Mouse (Mus musculus) c-Kit-positive CD71-negative TER-119-negative erythroid progenitor cells, embryonic 14.5 days (primary cell): ENCODE measurements around the gene Gtf2f1.

Experiments used
- DNase-seq: peaks from one replicate; pipeline ENCODE4 v3.0.0-alpha.2; 2013; ENCODE audit warnings: low read depth

Gtf2f1 gene

DNA sequence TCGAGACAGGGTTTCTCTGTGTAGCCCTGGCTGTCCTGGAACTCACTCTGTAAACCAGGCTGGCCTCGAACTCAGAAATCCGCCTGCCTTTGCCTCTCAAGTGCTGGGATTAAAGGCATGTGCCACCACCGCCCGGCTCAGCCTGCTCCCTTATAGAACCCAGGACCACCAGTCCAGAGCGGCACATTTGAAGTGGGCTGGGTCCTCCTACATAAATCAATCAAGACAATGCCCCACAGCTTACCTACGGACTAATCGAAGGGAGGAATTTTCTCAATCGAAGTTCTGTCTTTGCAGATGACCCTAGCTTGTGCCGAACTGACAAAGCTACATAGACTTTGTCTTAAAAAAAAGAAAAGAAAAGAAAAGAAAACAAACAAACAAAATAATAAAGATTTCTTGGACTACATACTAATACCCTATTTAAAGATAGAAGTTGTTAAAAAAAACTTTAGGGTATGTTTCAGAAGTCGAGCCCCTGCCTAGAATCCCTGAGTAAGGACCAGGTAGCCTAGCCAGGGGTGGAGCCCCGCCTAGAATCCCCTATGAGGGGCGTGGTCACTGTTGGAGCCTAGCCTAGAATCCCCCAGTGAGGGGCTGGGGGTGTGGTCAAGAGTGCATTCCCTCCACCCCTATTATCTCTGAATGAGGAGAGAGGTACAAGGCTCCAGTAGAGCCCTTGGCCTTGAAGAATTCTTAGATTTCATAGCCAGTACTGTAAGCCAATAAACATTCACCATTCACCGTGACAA is 37.0 kb downstream of the Gtf2f1 start:
- DNase-seq: no peak

DNA sequence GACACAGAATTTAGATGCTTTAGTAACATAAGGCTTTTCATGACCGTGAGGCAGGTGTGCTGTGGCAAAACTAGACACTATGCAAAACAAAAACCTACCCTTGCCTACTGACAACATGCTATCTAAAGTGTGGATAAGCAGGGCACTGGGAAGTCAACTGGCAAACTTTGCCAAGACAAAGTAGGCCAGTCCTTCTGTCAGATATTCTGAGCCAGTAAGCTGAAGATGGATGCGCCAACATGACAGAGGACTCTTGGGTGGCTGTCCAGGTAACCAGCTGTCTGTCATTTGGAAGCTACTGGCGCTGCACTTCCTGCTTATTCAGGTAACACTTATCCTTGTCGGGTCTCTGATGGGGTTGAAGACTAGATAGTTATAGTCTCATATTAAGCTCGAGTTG is 41.0 kb downstream of the Gtf2f1 start:
- DNase-seq: no peak

DNA sequence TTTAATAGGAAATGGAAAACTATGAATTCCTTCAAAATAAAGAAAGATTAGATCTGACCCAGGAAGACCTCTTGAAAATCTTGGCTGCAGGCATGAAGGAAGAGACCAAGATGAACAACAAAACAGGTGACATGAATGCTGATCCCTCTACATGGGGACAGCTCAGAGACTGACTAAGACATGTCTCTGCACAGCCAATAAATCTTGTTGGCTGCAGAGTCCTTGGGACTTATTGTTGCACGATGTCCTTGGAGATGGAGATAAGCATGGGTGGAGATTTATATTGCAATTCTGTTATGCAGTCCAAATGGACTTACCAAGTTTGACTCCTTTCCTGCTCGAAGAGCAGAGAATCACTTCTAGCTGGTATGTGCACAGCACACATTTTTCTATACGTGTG is 41.8 kb downstream of the Gtf2f1 start:
- DNase-seq: no peak

DNA sequence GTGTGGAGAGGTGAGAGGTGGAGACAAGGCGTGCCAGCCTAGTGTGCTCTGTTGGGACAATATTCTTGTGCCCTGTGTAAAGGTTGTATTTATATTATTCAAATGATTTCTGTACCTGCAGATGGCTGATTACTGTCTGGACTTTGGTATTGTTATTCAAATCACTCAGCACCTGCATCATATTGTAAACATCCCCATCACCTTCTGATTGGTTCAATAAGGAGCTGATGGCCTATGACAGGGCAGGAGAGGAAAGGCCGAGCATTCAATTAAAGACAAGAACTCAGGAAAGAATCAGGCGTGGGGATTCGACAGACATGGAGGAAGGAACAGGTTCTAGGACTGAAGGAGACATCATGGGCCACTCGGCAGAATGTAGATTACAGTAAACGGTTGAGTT is 47.4 kb downstream of the Gtf2f1 start:
- no peak for DNase-seq

DNA sequence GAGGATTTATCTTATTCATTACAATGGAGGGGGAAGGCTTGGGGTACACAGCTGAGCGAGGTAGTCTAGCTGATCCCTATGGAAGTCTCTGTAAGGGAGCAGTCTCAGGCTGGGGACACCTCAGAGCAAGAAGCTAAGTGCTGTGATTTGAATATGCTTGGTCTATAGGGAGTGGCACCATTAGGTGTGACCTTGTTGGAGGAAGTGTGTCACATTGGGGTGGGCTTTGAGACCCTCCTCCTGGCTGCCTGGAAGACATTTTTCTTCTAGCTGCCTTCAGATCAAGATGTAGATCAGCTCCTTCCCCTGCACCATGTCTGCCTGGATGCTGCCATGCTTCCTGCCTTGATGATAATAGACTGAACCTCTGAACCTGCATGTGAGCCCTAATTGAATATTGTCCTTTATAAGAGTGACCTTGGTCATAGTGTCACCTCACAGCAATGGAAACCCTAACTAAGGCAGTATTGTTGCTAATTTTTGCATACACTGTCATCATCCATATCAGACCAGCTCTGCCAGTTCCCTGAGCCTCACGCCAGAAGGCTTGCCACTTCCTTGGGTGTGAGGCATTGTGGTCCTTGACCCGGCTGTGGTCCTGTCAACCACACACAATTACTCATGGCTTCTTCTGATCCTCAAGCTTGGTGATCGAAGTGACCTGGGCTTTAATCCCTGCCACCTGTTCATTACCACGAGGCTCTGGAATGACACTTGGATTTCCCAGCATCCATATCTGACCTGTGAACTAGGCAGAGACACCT is 48.3 kb downstream of the Gtf2f1 start:
- DNase-seq: no peak

DNA sequence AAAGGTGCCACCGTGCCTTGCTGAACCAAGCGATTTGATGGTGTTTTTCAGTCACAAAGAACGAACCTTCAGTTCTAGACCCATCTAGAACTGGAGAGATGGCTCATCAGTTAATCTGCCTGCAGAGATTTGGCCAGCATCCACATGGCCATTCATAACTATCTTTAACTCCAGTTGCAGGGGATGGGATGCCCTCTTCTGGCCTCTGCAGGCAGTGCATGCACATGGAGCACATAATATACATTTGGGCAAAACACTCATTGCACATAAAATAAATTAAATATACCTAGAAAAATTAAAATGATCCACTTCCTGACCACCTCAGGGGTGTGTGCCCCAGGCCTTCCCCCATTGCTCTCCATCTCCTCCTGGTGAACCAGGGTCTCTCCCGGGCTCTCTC is 49.2 kb downstream of the Gtf2f1 start:
- DNase-seq: no peak

DNA sequence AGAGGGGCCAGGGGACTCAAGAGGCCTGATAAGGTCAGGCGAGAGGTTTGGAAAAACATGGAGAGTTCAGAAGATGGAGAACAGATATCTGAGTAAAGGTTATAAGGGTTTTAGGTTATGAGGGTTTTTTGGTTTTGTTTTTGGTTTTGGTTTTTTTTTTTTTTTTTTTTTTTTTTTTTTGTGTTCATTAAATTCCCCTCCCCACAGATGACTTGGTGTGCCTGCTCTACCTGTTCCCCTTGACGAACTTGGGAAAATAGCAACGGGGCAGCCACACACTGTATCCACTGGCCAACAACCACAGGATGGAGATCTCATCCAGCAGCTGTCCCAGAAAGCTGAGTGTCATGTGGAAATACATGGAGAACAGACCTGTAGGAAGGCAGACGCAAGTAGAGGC is 52.4 kb downstream of the Gtf2f1 start:
- DNase-seq: no peak

DNA sequence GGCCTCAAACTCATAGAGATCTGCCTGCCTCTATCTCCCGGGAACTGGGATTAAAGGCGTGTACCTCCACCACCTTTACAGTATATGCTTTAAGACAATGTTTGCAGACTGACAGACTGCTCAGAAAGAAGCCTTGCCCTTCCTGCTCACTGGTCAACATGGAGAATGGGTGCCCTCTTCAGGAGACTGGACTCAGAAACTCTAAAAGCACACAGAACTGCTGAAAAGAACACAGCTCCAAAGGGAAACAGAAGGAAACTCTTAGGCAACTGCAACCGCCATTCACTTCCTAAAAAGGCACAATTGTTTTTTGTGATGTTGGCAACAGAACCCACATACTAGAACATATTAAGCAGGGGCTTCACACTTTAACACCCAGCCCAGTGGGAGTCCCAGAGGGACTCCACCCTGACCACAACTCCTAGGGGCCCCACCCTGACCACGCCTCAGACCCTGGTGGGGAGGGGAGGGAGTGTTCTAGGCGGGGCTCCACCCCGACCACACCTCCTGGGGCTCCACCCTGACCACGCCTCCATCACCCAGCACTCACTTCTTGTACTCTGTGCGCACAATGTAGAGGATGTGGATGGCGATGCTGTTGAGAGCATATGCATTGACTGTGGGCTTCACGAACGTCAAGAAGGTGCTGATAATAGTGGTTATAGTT is 53.2 kb downstream of the Gtf2f1 start:
- DNase-seq: peak; percentile 79

DNA sequence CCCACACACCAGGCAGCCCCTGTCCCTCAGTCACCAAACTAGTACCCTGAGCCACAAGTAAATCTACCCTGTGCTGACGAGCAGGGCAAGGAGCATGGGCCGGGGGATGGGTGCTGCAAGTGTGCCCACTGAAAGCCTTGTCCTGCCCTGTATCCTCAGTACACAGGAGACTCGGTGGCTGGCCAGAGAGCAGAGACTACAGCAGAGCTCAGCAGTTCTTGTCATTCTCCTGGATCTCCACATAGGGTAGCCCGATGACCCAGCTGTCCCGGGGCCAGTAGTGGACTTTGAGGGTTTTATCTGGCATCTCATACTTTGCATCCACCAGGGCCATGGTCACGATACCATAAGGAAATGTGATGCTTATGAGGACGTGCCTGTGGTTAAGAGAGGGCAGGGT is 56.2 kb downstream of the Gtf2f1 start:
- no peak for DNase-seq
